In the genomic region with DNA sequence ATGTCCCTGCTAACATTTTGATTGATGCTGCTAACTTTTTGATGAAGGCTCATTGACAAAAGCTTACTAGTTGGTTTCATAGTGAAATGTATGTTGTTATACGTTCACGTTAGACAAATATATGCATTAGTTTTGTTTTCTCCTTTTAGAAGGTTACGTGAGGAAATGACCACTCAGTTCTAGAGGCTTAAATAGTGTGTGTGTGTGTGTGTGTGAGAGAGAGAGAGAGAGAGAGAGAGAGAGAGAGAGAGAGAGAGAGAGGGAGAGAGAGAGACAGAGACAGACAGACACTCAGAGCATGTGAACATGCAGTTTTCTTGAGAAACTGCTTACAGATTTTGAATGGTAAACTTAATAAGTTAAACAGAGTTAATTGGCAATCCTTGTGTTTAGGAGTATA, we compare ENCODE assay signal across 12 mouse cellular contexts.
A peak's percentile ranks its signal among the peaks of the same experiment; 100 is the strongest.
DNase-seq lines count a peak whose midpoint lies in the region; ATAC-seq and TF ChIP-seq lines count a peak whose summit lies in the region.
"Had no signal": no experiment of that assay in that cellular context is flagged by ENCODE, and none has a peak within 500 bp of the region (broad histone marks: within the 10 kb centered on the region; RNA-seq: fewer than 3 reads in every experiment).

No protein-coding gene starts in this region.

- H3K9me3 ChIP-seq in hindbrain, embryonic 10.5 days = no peaks in the 10 kb centered on the region
- H3K9me3 ChIP-seq in hindbrain, embryonic 11.5 days (ENCODE audit: control insufficient read depth, low read length) = no peaks in the 10 kb centered on the region
- no peaks in the 10 kb centered on the region for H3K9me3 ChIP-seq in stomach, embryonic 14.5 days (ENCODE audit: control insufficient read depth, low read depth, low read length)
- no peaks in the 10 kb centered on the region for H3K9me3 ChIP-seq in stomach, postnatal 0 days (ENCODE audit: control insufficient read depth, low read length)
- no peaks in the 10 kb centered on the region for H3K9me3 ChIP-seq in limb, embryonic 13.5 days
- no peaks in the 10 kb centered on the region for H3K9me3 ChIP-seq in stomach, embryonic 16.5 days (replicated peaks; ENCODE audit: control insufficient read depth, low read length)

- 87% methylated on average over 3 of the region's 3 CpGs for WGBS in hindbrain, embryonic 10.5 days
- WGBS in hindbrain, embryonic 11.5 days = 75% methylated on average over 3 of the region's 3 CpGs
- WGBS in stomach, embryonic 14.5 days = 35% methylated on average over 3 of the region's 3 CpGs
- 29% methylated on average over 3 of the region's 3 CpGs for WGBS in stomach, postnatal 0 days
- 69% methylated on average over 3 of the region's 3 CpGs for WGBS in limb, embryonic 13.5 days
- WGBS in stomach, embryonic 16.5 days = 39% methylated on average over 3 of the region's 3 CpGs

- DNase-seq in hindbrain, embryonic 10.5 days (ENCODE audit: low spot score) = no peak
- no peak for DNase-seq in hindbrain, embryonic 11.5 days (ENCODE audit: low spot score)
- no peak for DNase-seq in stomach, postnatal 0 days (ENCODE audit: low spot score)
- no peak for DNase-seq in cerebellum, adult 11 months
- DNase-seq: adrenal gland, adult 8-10 months; B cell, adult 2 months; cerebellum, adult 2 months had no signal

- H3K4me1 ChIP-seq in hindbrain, embryonic 10.5 days (replicated peaks) = peaks cover 46% of the 10 kb centered on the region
- peaks cover 2% of the 10 kb centered on the region; the same call in 1 of the 2 replicates for H3K4me1 ChIP-seq in hindbrain, embryonic 11.5 days (replicated peaks; ENCODE audit: control insufficient read depth, insufficient read depth, low read length)
- H3K4me1 ChIP-seq in stomach, embryonic 14.5 days (ENCODE audit: control insufficient read depth, insufficient read depth, low read length) = peaks cover 26% of the 10 kb centered on the region
- peaks cover 3% of the 10 kb centered on the region for H3K4me1 ChIP-seq in stomach, postnatal 0 days (replicated peaks; ENCODE audit: control insufficient read depth, insufficient read depth)
- peaks cover 44% of the 10 kb centered on the region for H3K4me1 ChIP-seq in limb, embryonic 13.5 days
- H3K4me1 ChIP-seq in stomach, embryonic 16.5 days (ENCODE audit: control insufficient read depth, insufficient read depth, low read length) = peaks cover 18% of the 10 kb centered on the region

- no peak for TF ChIP-seq CTCF in stomach, postnatal 0 days (IDR thresholded peaks at IDR 0.05; ENCODE audit: low read depth)

- no peaks in the 10 kb centered on the region for H3K36me3 ChIP-seq in hindbrain, embryonic 10.5 days
- H3K36me3 ChIP-seq in hindbrain, embryonic 11.5 days (ENCODE audit: control insufficient read depth, insufficient read depth, low read length) = no peaks in the 10 kb centered on the region
- no peaks in the 10 kb centered on the region for H3K36me3 ChIP-seq in stomach, embryonic 14.5 days (ENCODE audit: control insufficient read depth, insufficient read depth, low read length)
- H3K36me3 ChIP-seq in stomach, postnatal 0 days (ENCODE audit: control insufficient read depth, insufficient read depth, low read length) = no peaks in the 10 kb centered on the region
- no peaks in the 10 kb centered on the region for H3K36me3 ChIP-seq in limb, embryonic 13.5 days
- H3K36me3 ChIP-seq in stomach, embryonic 16.5 days (ENCODE audit: control insufficient read depth, insufficient read depth, low read length) = no peaks in the 10 kb centered on the region

- TF ChIP-seq EP300 in stomach, postnatal 0 days (optimal IDR thresholded peaks at IDR 0.05) = no peak

- H3K4me2 ChIP-seq in hindbrain, embryonic 11.5 days (replicated peaks; ENCODE audit: low read depth, low read length) = no peak overlapping the region
- peak overlapping the region; percentile 32 for H3K4me2 ChIP-seq in stomach, embryonic 14.5 days (replicated peaks; ENCODE audit: low read depth, low read length)
- H3K4me2 ChIP-seq in stomach, postnatal 0 days (replicated peaks; ENCODE audit: low read depth) = no peak overlapping the region
- peak overlapping the region; percentile 44 for H3K4me2 ChIP-seq in limb, embryonic 13.5 days (replicated peaks)
- H3K4me2 ChIP-seq in stomach, embryonic 16.5 days (ENCODE audit: low read depth, low read length) = peak overlapping the region; percentile 34; the same call in 1 of the 2 replicates
- H3K4me2 ChIP-seq: liver, embryonic 11.5 days had no signal

- peak overlapping the region; percentile 80; the same call in 1 of the 2 replicates for H3K4me3 ChIP-seq in hindbrain, embryonic 10.5 days
- H3K4me3 ChIP-seq in hindbrain, embryonic 11.5 days (ENCODE audit: low read depth, low read length) = no peak overlapping the region
- H3K4me3 ChIP-seq in stomach, embryonic 14.5 days (ENCODE audit: low read depth, low read length) = 0 out of 2 replicates have a peak overlapping the region, but pooled peaks have one; percentile 8
- no peak overlapping the region for H3K4me3 ChIP-seq in stomach, postnatal 0 days (ENCODE audit: low read depth, low read length)
- peak overlapping the region; percentile 10; the same call in 1 of the 2 replicates for H3K4me3 ChIP-seq in limb, embryonic 13.5 days
- no peak overlapping the region for H3K4me3 ChIP-seq in stomach, embryonic 16.5 days (replicated peaks; ENCODE audit: low read length)

- H3K27me3 ChIP-seq in hindbrain, embryonic 10.5 days (ENCODE audit: insufficient read depth, poor library complexity, severe bottlenecking) = no peaks in the 10 kb centered on the region
- no peaks in the 10 kb centered on the region for H3K27me3 ChIP-seq in hindbrain, embryonic 11.5 days (ENCODE audit: control insufficient read depth, insufficient read depth, low read length)
- no peaks in the 10 kb centered on the region for H3K27me3 ChIP-seq in stomach, embryonic 14.5 days (ENCODE audit: control insufficient read depth, insufficient read depth, low read length)
- H3K27me3 ChIP-seq in stomach, postnatal 0 days (ENCODE audit: control insufficient read depth, insufficient read depth, low read length) = no peaks in the 10 kb centered on the region
- H3K27me3 ChIP-seq in limb, embryonic 13.5 days = no peaks in the 10 kb centered on the region
- H3K27me3 ChIP-seq in stomach, embryonic 16.5 days (ENCODE audit: control insufficient read depth, insufficient read depth, low read length) = no peaks in the 10 kb centered on the region

- ATAC-seq in hindbrain, embryonic 11.5 days (ENCODE audit: low FRiP score) = no peak
- no peak for ATAC-seq in stomach, embryonic 14.5 days (ENCODE audit: insufficient number of reproducible peaks, insufficient read depth, low FRiP score, low read depth)
- ATAC-seq in stomach, postnatal 0 days (ENCODE audit: low FRiP score, low TSS enrichment) = no peak
- no peak for ATAC-seq in limb, embryonic 13.5 days (ENCODE audit: low FRiP score, low read depth)
- no peak for ATAC-seq in stomach, embryonic 16.5 days (ENCODE audit: insufficient read depth, low FRiP score)
- ATAC-seq in activated CD4-positive, CD25-positive, alpha-beta regulatory T cell, adult 4 months = no peak

- H3K9ac ChIP-seq in hindbrain, embryonic 11.5 days (ENCODE audit: low read depth, low read length) = no peak overlapping the region
- no peak overlapping the region for H3K9ac ChIP-seq in stomach, embryonic 14.5 days (replicated peaks; ENCODE audit: low read depth, low read length)
- no peak overlapping the region for H3K9ac ChIP-seq in stomach, postnatal 0 days (ENCODE audit: low read length)
- H3K9ac ChIP-seq in limb, embryonic 13.5 days = no peak overlapping the region
- no peak overlapping the region for H3K9ac ChIP-seq in stomach, embryonic 16.5 days (ENCODE audit: low read length)

- H3K27ac ChIP-seq in hindbrain, embryonic 10.5 days = no peak overlapping the region
- no peak overlapping the region for H3K27ac ChIP-seq in hindbrain, embryonic 11.5 days (ENCODE audit: low read depth, low read length)
- H3K27ac ChIP-seq in stomach, embryonic 14.5 days (ENCODE audit: low read length) = no peak overlapping the region
- H3K27ac ChIP-seq in stomach, postnatal 0 days (replicated peaks) = no peak overlapping the region
- H3K27ac ChIP-seq in limb, embryonic 13.5 days = no peak overlapping the region
- H3K27ac ChIP-seq in stomach, embryonic 16.5 days (ENCODE audit: low read length) = no peak overlapping the region

Comparison
In these comparisons a context has a peak if more than half of its experiments do, and no peak if none do; other contexts are left out.
1. H3K4me3 ChIP-seq: peak in hindbrain, embryonic 10.5 days (single experiment), stomach, embryonic 14.5 days (single experiment) and limb, embryonic 13.5 days (single experiment); none in hindbrain, embryonic 11.5 days (single experiment), stomach, postnatal 0 days (single experiment) and stomach, embryonic 16.5 days (single experiment).
2. H3K4me2 ChIP-seq: peak in stomach, embryonic 14.5 days (single experiment), limb, embryonic 13.5 days (single experiment) and stomach, embryonic 16.5 days (single experiment); none in hindbrain, embryonic 11.5 days (single experiment) and stomach, postnatal 0 days (single experiment).